Mouse (Mus musculus): Measurements from ENCODE around the gene Hbs1l.
"Not testable (repeated sequence)": the region's sequence is repeated elsewhere in the genome, so short reads cannot be mapped to it uniquely, and the experiment has no call there.

Gene Hbs1l

DNA sequence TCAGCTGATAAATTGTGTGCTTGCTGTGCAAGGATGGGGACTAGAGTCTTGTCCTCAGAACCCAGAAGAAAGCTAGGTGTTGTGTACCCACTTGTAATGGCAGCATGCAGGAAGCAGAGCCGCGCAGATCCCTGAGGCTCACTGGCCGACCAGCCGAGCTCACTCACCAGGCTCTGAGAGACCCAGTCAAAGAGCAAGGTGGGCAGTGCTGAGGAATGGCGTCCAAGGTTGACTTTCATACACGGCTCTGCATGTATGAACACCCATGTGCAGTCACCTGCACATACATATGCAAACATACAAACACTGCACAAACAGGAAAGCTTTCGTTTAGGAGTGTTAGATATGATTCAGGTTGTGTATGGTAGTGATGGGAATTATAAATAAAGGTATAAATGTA, 69.2 kb downstream of the Hbs1l start:
- DNase-seq, result no peak

DNA sequence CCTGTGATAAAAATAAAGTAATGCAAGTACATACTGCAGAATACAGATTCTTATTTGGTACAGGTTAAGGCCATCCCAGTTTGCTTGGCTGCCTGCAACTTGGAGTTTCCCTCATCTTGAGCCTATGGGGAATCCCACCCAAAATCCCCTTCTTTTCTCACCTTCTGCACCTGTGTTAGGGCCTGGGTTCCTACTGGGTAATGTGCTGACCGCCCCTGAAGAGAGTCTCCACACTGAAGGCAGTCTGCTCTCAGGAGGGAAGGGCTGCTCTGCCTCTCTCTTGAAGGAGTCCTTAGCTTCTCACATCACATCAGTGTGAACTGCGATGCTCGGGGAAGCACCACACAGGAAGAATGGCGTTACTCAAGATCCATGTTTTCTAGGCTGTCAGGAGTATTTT, 70.1 kb downstream of the Hbs1l start:
- DNase-seq, result no peak

DNA sequence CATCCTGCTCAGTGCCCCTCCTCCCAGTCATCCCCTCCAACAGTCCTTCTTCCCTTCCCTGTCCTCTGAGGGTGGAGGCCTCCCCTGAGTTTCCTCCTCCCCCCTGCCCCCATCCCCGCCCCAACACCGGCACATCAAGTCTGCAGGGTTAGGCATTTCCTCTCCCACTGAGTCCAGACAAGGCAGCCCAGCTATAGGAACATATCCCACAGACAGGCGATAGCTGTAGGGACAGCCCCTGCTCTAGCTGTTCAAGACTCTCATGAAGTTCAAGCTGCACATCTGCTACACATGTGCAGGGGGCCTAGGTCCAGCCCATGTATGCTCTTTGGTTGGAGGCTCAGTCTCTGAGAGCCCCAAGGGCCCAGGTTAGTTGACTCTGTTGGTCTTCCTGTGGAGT, 70.7 kb downstream of the Hbs1l start:
- no peak for DNase-seq

DNA sequence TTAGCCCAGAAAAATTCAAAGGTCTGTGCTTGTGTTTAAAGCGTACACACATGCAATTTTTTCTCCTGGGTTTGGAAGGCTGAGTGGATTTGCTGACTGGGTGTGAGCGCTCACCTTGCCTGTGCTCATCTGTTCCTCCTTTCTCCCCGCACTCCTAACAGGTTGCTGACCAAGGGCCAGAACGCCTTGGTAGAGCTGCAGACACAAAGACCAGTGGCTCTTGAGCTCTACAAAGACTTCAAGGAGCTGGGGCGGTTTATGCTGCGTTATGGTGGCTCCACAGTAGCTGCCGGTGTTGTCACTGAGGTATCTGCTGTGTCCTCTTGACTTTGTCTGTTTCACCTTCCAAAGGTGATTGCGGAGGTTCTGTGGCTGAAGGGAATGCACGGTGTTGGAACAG, 71.7 kb downstream of the Hbs1l start:
- DNase-seq, result no peak

DNA sequence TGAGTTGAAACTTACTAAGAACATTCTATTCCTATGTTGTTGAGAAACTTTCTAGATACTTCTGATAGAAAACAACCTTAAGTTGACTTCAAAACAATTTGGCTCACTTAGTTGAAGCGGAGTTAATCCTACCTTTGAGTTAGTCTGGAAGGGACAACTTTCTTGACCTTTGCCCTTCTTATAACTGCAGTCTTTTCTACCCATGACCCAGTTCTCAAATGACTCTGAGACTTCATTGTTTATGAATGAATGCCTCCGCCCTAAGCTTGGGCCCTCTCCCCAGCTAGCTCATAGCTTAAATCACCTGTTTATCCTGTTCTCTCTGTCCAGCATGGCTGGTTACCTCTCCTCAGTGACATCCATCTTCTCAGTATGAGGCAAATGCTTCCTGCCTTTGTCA, 73.8 kb downstream of the Hbs1l start:
- peak in 1 of 2 experiments; percentile 60 for DNase-seq

DNA sequence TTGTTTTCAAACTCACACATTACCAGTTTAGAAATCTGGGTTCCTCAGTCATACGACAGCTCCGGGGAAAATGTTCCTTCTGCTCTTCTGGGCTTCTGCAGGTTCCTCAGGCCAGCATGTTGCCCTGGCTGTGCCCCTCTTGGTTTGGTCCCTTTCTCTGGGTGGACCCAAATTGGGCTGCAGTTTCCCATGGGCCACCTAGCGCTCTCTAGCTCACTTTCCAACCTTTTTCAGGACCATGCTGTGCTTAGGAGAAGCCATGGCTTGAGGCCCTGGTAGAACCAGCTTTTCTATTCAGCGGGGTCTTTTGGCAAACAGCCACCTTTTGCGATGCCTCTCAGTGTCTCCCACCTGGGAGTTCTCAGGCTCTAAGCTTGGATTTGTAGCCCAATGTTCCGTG, 76.5 kb downstream of the Hbs1l start:
- no peak for DNase-seq

DNA sequence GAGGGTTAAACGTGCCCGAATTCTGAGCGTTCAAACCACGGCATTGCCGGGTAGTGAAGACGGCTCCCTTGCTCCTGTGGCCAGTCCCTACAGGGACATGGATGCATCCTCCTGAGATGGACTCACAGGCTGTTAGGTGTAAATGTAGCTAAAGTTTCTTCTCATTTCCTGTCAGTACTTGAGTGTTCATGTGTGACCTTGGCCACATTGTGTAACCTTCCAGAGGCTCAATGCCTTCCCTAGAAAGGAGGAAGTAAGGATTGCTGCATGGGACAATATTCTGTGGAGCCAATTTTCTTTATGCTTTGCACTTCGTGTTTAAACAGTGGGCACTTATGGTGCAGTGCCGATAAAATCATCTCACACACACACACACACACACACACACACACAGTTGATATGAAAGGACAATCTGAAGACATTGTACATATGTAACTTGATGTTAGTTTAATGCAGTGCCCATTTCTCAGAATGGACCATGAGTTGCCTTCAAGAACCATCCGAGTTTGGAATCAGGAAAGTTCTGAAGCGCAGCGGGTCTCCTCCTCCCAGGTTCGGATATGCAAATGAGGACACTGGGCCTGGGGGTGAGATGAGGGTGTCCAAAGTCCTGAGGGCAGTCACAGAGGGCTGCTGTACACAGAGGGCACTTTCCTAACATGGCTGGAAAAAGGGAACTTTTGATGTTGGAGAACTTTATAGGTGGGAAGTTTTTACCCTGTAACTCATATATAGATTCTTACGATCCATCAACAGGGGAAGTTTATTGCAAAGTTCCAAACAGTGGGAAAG, 81.1 kb downstream of the Hbs1l start, which contains the start of gene Aldh8a1:
Aldh8a1 (plus strand) TSS at position 610 of the 792 bp plus-strand sequence.
- DNase-seq, result peak; percentile 73 to 77

DNA sequence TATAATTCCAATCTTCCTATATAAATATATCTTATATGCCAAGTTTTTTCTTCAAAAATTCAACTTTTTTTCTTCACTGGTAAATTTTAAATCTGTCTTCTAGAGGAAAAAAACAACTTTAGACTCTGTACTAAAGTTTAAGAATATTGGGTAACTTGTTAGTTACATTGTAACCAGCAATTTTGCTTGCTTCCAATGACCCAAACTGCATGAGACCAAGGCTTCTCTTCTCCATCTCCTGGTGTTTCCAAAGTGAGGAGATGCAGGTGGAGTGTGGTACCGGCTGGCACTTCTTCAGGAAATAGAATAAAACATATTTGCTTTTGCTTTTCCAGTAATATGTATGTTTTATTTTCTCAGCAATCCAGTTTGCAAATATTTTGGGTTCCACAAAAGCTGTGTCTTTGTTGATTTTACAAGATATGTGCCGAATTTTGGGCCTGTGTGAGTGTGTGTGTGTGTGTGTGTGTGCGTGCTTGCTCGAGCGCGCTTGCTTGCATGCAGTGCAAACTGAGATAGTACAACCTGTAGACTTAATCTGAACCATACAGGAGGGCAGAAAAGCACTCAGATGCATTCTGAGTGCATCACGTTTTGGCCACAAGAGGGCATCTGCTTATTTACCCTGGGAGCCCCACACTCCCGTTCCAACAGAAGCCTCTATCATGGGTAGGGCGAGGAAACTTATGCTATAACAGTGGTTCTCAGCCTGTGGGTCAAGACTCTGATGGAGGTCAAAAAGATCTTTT, 82.6 kb downstream of the Hbs1l start:
- DNase-seq, result peak; percentile 58 to 71

DNA sequence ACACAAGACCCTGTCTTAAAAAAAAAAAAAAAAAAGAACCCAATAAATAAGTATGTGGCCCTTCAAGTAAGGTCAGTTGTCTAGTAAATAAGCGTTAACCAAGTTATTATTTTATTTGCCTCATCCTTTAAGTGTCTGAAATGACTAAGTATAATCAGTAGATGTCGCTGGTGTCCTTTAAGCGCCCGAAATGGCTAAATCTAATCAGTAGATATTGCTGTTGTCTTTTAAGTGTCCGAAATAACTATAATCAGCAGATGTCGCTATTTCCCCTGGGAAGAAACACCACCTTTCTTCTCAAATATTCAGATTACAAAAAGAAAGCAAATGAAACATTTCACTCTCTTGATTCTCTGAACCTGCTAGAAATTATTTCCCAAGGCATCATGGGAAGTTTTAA, 87.1 kb downstream of the Hbs1l start:
- DNase-seq, result peak in 1 of 2 experiments; percentile 48

DNA sequence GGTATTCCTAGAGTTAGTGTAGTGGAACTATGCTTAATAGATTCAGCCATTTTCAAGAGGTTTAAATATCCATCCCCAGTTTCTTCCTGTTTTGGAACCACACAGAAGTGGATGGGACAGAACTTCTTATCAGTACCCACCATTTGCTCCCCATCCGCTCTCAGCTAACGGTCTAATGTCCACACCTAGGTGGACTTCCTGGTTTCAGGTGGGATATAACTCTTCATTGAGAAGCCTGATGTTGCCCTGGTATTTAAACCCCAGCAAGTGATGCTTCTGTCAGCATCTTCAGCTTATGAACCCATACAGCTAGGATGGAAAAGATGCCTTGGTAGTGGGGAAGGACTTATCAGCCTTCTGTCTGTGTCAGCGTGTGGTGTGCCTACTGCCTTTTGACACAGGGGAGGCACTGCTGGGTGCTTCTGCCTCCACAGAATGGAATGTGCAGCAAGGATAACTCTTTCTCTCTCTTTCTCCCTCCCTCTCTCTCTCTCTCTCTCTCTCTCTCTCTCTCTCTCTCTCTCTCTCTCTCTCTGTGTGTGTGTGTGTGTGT, 89.4 kb downstream of the Hbs1l start:
- no peak for DNase-seq

DNA sequence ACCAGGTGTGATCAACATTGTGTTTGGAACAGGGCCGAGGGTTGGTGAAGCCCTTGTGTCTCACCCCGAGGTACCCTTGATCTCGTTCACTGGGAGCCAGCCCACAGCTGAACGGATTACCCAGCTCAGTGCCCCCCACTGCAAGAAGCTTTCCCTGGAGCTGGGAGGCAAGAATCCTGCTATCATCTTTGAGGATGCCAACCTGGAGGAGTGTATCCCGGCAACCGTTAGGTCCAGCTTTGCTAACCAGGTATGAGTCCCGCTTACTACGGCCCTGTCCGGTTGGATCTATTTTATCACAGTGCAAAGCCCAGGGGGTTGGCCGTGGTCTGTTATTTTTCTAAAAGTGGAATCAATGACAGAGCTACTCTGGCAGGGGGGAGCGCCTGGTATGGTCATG, 93.3 kb downstream of the Hbs1l start:
- DNase-seq, result no peak

DNA sequence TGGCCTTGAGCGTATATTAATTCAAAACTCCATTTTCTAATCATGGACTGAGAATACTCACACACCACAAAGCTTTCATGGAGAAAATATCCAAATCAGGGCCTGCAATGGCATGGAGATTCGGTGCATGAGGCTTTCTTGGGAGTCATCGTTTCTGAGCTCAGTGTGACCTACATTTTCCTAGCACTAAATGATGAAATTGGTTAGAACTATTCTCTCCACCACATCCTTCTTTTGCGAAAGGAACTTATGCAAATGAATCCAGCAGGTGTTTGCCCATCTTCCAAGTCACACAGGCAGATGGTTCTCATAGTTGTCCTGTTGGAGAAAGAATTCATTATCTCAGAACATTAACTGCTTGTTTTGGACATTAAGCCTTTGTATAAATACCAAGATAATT, 94.7 kb downstream of the Hbs1l start:
- no peak for DNase-seq

DNA sequence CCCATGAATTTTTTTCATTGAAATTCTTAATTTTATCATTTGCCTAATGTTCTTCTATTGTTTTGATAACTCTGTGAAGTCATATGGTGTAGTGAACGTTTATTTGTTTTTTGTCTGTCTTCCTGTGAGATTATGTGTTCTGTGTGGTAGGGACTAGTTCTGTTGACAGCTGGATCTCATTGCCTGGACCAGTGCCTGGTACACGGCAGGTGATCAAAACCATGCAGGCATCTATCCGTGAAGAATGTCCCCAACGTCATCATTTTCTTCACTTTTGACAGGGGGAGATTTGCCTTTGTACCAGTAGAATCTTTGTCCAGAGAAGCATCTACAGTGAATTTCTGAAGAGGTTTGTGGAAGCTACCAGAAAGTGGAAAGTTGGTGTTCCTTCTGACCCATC, 95.5 kb downstream of the Hbs1l start:
- no peak for DNase-seq

DNA sequence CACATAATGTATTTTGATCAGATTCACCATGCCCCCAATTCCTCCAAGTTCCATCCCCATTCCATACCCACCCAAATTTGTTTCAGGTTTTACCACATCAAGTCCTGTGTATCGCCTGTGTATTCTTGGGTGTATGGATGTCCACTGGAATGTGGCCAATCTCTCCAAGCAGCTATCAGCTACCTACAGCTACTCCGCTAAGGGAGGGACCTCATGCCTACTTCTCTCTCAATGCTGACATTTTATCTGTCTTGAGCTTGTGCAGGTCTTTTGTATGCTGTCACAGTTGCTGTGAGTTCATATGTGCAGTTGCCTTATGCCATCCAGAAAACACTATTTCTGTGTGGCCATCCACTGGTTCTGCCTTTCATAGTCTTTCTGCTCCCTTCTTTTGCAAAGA, 97.6 kb downstream of the Hbs1l start:
- DNase-seq, result no peak

DNA sequence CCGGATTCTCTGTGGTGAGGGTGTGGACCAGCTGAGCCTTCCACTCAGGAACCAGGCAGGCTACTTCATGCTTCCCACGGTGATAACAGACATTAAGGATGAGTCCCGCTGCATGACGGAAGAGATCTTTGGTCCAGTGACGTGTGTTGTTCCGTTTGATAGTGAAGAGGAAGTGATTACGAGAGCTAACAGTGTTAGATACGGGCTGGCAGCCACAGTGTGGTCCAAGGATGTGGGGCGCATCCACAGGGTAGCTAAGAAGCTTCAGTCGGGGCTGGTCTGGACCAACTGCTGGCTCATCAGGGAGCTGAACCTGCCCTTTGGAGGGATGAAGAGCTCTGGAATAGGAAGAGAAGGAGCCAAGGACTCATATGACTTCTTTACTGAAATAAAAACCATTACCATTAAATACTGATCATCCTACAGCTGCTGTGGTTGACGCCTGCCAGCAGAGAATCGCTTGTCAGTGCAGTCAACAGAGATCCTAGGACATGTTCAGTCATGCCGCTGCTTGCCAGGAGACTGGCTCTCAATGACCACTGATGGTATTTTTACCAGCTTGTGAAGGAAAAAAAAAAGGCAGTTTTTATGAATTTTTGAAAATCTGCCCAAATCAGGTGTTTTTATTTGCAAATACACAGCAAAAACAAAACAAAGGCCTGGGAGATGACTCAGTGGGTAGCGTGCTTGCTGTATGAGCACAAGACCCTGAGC, 99.8 kb downstream of the Hbs1l start:
- no peak for DNase-seq

DNA sequence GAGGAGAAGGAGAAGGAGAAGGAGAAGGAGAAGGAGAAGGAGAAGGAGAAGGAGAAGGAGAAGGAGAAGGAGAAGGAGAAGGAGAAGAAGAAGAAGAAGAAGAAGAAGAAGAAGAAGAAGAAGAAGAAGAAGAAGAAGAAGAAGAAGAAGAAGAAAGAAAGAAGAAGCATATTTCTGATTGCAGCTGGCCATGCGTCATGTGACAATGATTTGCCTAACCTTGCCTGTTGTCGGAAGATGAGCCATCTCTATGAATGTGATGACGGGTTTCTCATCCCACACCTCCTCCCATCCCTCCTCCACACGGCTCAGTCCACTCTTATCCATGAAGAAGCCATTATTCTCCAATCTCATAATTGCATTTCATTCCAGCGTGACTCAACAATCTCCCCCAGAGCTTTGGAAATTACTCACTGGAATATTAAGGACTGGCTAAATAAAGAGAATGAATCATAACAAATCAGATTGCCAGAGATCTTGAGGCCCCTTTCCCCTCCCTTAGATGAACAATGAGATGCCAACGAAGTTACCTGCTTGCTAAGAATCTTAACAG, 103.2 kb downstream of the Hbs1l start:
- not testable (repeated sequence) for DNase-seq

DNA sequence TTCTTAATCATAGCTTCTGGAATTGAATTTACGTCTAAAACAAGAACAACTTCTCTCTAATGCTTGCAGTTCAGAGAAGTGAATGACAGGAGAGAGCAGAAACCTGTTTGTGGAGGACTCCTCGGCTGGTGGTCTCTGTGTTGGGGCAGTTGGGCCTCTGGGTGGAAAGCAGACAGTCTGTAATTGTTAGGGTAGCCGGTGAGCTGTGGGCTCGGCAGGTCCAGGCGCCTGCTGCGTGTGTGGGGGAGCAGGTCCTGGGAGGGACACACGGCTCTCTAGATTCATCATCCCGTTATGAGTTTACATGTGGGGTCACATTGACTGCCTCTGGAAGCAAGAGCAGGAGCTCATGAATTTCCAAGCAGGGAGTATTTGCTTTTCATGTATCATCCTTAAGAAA, 103.8 kb downstream of the Hbs1l start:
- DNase-seq, result no peak

DNA sequence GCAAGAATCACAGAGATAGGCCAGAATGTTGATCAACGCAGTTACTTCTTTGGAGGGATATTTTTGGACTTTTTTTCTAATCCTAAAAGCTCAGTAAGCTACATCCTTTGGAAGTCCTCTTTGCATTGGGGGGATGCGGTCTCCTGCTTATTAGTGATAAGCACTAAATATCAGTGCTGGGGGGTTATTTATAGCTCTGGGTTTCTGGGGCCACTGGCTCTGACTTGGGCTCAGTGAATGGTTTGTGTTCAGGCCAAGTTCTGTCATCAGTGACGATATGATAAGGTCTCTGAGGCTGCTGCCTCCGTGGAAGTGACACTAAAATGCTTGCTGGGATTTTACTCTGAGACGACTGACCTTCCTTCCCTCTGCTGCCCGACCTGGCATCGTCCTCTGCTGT, 104.3 kb downstream of the Hbs1l start:
- no peak for DNase-seq

DNA sequence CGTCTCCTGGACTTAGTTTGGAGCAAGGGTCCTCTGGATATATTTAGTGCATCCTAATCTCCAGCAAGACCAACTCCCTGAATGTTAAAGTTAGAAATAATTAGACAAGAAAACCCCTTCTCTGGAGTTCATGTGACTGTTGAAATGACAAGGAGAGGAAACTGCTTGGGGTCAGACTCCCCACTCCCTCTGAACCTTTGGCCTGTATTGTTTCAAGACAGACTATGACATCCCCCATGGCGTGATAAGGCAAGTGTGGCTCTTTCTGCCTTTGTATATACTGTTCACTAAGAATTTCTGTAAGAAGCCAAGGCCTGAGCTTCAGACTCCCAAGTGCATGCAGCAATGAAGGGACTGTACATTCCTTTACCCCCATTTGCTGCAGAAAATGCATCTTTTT, 104.7 kb downstream of the Hbs1l start:
- DNase-seq, result no peak

DNA sequence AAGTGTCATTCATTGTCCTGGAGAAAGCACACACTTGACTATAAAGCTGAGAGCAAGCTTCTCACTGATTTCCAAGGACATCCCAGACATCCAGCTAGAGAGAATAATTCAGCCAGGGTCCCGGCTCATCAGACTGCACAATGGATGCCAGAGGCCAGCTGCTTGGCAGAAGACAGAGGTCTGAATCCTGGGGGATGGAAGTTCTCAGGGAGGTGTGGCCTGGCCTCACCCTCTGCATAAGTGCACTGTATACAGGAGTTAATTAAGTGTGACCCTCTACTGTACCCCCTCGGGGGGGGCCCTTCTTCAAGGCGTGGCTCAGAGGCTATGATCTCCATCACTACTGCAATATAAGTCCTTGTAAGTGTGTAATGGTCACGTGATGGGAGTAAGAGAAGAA, 105.5 kb downstream of the Hbs1l start:
- no peak for DNase-seq

DNA sequence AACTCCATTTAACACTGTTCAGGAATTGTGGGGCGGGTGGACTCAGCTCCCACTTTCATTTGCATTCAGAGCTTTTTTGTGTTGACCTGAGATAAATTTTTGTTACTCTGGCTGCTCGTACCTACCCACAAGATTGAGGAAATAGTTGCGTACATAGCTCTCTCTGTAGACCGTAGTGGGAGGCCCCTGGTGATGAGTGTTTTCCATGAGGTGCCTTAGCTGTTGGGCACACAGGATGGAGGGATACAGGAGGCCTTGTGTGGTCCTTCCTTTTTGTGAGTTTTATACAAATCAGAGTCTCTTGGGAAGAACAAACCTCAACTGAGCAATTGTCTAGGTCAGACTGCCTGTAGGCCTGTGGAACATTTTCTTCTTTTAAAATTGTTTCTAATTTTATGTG, 109.0 kb downstream of the Hbs1l start:
- DNase-seq, result no peak

DNA sequence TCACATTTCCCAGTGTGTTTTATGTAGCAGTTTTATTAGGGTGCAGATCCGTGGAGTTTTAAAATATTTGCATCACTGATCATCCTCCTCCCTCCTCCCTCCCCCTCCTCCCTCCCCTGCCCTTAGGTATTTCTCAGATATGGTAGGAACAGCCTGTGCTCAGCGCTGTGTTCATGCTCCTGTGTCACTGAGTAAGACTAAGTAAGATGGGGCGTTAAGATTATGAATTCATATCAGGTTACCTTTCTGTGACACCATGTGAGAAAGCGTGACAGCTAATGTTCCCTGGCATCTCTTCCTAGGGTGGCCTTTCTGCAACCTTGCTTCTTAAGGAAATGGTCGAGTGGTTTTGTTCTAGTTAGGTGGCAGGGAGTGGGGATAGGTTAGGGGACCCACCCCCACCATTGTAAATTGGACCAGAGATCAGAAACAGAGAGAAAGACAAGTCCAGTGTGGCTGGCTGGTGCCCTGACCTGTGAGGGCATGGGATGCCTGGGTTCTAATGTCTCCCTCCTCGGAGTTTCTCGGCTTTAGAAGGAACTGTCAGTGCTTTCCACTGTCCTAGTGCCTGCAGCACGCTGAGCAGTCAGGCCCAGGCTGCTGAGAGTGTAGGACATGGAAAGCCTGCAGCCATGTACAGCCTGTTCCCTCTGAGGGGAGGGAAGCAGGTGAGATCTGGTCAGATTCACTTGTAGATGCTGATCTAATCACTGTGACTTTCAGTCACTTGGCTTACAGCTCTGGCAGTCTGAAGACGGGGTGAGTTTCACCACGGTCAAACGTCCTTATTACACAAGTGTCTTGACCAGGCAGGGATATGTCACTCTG, 110.1 kb downstream of the Hbs1l start:
- DNase-seq, result peak in 1 of 2 experiments; percentile 19
